Mouse (Mus musculus): ENCODE measurements around the gene Nxf3. TPM values are rescaled to one million over a fixed set of nuclear protein-coding genes. Genes with fewer than 3 reads are reported as not detected.
"Not testable (repeated sequence)": the region's sequence is repeated elsewhere in the genome, so short reads cannot be mapped to it uniquely, and the experiment has no call there.

Nxf3 gene
- polyA plus RNA-seq (2015; fragmentation: Nextera tagmentation; extraction: Ambion mirVana), result not detected in 2 replicates

DNA sequence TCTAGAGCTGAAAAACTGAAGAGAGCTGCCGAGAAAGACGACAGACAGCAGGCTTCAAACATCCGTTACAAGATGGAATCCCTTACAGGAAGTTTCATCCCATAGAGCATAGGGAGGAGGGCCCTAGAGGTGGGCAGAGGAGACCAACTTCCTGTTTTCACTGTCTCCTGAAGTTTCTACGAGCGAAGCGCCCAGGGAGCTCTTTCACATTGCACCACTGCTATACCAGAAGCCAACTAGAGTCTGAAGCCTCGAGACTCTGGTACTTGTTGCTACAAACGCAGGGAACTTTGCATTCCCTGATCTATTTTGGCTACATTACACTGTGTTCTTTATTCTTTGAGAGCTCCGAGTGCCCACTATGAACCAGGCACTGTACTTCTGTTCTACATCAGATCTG lies at the start of gene Nxf3:
TSS of gene Nxf3 (minus strand) at position 101 of the 400 bp plus-strand sequence.
- WGBS, result 77% methylated on average over 9 of the region's 9 CpGs
- no peak within 1 kb of the TSS for H3K4me2 ChIP-seq
- peaks cover 14% of the 10 kb centered on the region; the same call in 1 of the 2 replicates for H3K27me3 ChIP-seq
- no peak within 1 kb of the TSS for H3K9ac ChIP-seq
- no peaks in the 10 kb centered on the region for H3K9me3 ChIP-seq (replicated peaks)
- H3K36me3 ChIP-seq, result no peaks in the 10 kb centered on the region
- no peak for ATAC-seq (replicated peaks; ENCODE audit: low FRiP score)
- no peak within 1 kb of the TSS for H3K27ac ChIP-seq
- H3K4me3 ChIP-seq (replicated peaks), result no peak within 1 kb of the TSS
- no peaks in the 10 kb centered on the region for H3K4me1 ChIP-seq

DNA sequence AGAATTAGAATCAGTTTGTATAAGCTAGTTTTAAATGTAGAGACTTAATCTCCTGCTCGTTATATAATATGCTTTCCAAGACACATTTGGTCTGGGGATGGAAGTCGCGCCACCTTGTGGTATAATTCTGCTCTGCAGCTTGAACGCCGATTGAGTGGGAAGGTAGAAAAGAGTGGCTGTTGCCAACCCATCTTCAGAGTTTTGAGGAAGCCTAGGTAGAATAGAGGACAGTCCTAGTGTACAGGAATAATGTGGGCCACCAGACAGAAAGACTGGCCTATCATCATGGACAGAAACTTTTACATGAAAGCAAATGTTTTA lies 42.6 kb upstream of the Nxf3 start:
- WGBS, result 18% methylated on average over 5 of the region's 5 CpGs
- no peak overlapping the region for H3K4me2 ChIP-seq
- ATAC-seq (replicated peaks; ENCODE audit: low FRiP score), result no peak
- peaks cover 20% of the 10 kb centered on the region for H3K27me3 ChIP-seq
- no peaks in the 10 kb centered on the region for H3K36me3 ChIP-seq
- no peaks in the 10 kb centered on the region for H3K9me3 ChIP-seq (replicated peaks)
- H3K27ac ChIP-seq, result no peak overlapping the region
- H3K9ac ChIP-seq, result no peak overlapping the region
- H3K4me1 ChIP-seq, result no peaks in the 10 kb centered on the region
- H3K4me3 ChIP-seq (replicated peaks), result no peak overlapping the region

DNA sequence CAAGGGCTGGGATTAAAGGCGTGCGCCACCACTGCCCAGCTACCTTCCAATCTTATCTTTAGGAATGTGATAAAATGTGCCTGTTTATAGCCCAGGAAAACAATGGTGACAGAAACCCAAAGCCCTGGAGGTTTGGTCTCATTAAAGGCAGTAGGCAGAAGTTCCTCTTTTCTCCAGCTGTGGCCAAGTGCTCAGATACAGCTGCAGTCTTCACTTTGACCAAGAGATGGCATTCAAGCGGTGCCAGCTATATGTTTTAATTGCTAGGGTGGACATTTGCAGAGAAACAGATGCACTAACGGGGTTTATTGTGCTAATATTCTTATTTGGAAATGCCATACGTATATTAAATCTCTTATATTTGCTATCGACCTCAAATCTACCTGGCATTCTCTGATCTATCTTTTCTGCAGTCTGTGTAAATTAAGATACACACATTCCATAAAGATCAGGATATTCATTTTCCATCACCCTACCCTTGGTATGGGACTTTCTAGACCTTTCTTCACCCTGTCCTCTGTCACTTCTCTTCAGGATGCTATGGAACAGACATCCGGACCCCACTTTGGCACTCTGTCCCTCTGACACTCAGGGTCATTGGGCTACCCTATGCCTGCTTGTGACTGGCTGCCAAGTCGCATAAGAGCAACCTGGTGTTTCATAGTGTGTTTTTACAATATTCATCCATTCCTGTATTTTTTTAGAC lies 42.1 kb upstream of the Nxf3 start:
- Histone ChIP-seq H3K27me3 (peaks cover 20% of the 10 kb centered on the region), H3K36me3 (no peaks in the 10 kb centered on the region), H3K27ac (no peak overlapping the region), H3K4me1 (no peaks in the 10 kb centered on the region), H3K4me2 (no peak overlapping the region), H3K9me3 (replicated peaks) (no peaks in the 10 kb centered on the region), H3K4me3 (replicated peaks) (no peak overlapping the region), H3K9ac (no peak overlapping the region)
- no peak for ATAC-seq (replicated peaks; ENCODE audit: low FRiP score)
- 63% methylated on average over 8 of the region's 8 CpGs for WGBS

DNA sequence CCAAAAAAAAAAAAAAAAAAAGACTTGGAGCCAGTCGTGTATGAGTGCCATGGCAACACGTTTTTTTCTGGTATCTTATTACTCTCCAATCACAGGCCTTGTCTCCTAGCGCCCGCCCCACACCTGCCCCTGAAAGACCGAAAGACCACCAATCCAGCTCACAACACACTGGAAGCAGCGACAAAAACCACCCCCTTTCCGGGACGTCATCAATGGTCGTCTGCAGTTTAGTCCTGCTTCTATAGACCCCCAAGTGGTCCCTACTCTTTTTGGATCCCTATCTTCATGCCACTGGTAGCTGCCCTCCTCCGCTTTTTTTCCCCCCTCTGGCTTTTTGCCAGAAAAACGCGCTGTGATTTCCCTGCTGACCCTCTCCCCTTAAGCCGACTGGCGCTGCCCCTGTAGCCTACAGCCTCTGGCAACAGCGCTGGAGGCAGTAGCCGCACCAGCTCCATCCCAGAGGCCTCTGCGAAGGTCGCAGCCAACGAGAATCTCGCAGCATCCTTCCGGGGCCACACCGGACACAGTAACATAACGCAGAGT lies 30.4 kb upstream of the Nxf3 start:
- H3K9ac ChIP-seq, result no peak overlapping the region
- H3K36me3 ChIP-seq, result no peaks in the 10 kb centered on the region
- 22% methylated on average over 23 of the region's 23 CpGs for WGBS
- H3K27me3 ChIP-seq, result peaks cover 47% of the 10 kb centered on the region
- no peak overlapping the region for H3K27ac ChIP-seq
- H3K4me2 ChIP-seq, result peak overlapping the region; percentile 67
- H3K4me3 ChIP-seq (replicated peaks), result peak overlapping the region; percentile 46
- no peaks in the 10 kb centered on the region for H3K4me1 ChIP-seq
- H3K9me3 ChIP-seq (replicated peaks), result no peaks in the 10 kb centered on the region
- ATAC-seq (replicated peaks; ENCODE audit: low FRiP score), result peak; percentile 98

DNA sequence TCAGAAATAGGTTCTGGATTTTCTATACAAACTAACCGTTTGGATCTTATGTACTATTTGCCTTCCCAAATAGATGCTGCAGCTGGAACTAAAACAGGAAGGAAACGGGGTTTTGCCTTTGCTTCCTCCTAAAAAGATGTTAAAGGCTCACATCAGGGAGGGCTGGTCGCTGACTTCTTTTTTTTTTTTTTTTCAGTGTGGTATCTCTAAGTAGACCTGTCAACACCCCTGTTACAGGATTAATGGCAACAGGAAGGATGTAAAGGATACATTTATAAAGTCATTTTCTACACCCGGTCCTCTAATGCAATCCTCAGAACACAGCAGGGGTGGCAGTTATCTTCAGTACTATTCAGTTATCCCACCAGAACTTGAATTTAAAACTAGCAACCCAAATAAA lies 30.0 kb upstream of the Nxf3 start:
- no peak for ATAC-seq (replicated peaks; ENCODE audit: low FRiP score)
- 45% methylated on average over 4 of the region's 4 CpGs for WGBS
- H3K9ac ChIP-seq, result no peak overlapping the region
- no peaks in the 10 kb centered on the region for H3K4me1 ChIP-seq
- H3K4me3 ChIP-seq (replicated peaks), result peak overlapping the region; percentile 46
- peak overlapping the region; percentile 67 for H3K4me2 ChIP-seq
- H3K9me3 ChIP-seq (replicated peaks), result no peaks in the 10 kb centered on the region
- H3K27me3 ChIP-seq, result peaks cover 50% of the 10 kb centered on the region
- H3K36me3 ChIP-seq, result no peaks in the 10 kb centered on the region
- no peak overlapping the region for H3K27ac ChIP-seq

DNA sequence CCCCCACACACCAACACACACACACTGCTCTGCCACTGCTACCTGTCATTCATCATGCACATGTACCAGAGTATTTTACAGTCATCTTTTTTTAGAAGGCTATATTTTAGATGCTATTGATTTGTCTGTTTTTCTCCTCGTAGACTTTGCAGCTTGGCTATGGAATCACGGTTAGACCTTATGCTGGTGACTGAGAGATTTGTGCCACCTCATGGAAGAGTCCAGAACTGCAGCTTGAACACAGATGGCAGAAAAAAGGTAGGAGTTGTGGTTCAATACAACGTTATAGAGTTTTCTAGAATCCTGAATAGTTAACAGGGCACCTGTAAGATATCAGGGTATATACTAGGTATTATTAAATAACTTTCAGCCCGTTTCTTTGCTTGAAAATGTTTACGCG lies 22.9 kb upstream of the Nxf3 start:
- H3K4me3 ChIP-seq (replicated peaks), result no peak overlapping the region
- 51% methylated on average over 6 of the region's 6 CpGs for WGBS
- no peaks in the 10 kb centered on the region for H3K36me3 ChIP-seq
- peaks cover 54% of the 10 kb centered on the region for H3K27me3 ChIP-seq
- H3K27ac ChIP-seq, result no peak overlapping the region
- no peaks in the 10 kb centered on the region for H3K4me1 ChIP-seq
- no peak overlapping the region for H3K9ac ChIP-seq
- H3K4me2 ChIP-seq, result no peak overlapping the region
- no peak for ATAC-seq (replicated peaks; ENCODE audit: low FRiP score)
- no peaks in the 10 kb centered on the region for H3K9me3 ChIP-seq (replicated peaks)

DNA sequence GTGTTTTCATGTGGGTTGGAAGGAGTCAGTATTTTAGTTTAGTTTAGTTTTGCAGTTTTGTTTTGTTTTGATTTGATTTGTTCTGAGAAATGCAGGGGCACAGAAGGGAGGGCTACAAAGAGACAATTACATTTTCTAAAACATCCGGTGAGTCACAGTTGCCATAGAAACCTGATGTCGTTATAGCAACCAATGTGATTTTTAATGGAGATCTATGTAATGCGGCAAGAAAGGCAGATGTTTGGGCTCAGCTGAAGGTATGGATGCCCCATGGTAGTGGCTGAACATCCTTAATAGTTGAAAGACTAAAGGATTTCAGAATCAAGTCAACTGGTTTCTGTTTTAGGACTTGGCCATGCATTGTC lies 19.7 kb upstream of the Nxf3 start:
- no peak overlapping the region for H3K4me2 ChIP-seq
- H3K4me1 ChIP-seq, result no peaks in the 10 kb centered on the region
- H3K9ac ChIP-seq, result no peak overlapping the region
- H3K27me3 ChIP-seq, result peaks cover 32% of the 10 kb centered on the region
- H3K36me3 ChIP-seq, result no peaks in the 10 kb centered on the region
- no peaks in the 10 kb centered on the region for H3K9me3 ChIP-seq (replicated peaks)
- 76% methylated on average over 3 of the region's 3 CpGs for WGBS
- no peak overlapping the region for H3K27ac ChIP-seq
- H3K4me3 ChIP-seq (replicated peaks), result no peak overlapping the region
- ATAC-seq (replicated peaks; ENCODE audit: low FRiP score), result no peak

DNA sequence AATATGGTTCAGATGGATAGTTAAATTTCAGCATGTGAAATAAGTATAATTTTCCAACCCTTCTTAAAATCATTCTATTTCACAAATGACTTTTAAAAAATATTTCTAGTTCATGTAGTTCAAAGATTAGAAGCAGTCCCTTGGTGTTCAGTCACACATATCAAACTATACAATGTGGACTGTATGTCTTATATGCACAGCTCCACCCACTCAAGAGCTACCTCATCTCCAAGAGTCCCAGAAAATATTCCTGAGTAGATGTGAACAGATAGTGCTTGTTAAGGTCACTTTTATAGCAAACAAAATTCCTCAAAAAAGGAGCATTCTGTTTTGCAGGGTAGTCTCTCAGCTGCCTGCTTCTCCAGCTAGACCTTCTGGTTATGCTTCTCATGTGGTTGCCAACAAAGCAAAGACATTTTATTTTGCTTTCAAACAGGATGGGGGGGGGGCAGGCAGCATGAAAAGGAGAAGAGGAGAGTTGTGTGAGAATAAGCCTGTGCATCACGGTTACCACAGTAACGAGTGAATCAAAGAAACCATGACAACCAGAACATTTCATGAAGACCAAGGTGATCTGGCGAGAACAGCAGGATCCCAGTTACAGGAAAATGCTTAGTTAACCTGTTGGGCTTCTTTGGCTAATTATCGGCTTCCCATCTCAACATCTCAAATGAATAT lies 19.1 kb upstream of the Nxf3 start:
- no peaks in the 10 kb centered on the region for H3K36me3 ChIP-seq
- H3K4me3 ChIP-seq (replicated peaks), result no peak overlapping the region
- H3K9me3 ChIP-seq (replicated peaks), result no peaks in the 10 kb centered on the region
- no peak overlapping the region for H3K27ac ChIP-seq
- no peak overlapping the region for H3K4me2 ChIP-seq
- ATAC-seq (replicated peaks; ENCODE audit: low FRiP score), result no peak
- H3K27me3 ChIP-seq, result peaks cover 27% of the 10 kb centered on the region
- WGBS, result 67% methylated on average over 4 of the region's 4 CpGs
- no peak overlapping the region for H3K9ac ChIP-seq
- no peaks in the 10 kb centered on the region for H3K4me1 ChIP-seq

DNA sequence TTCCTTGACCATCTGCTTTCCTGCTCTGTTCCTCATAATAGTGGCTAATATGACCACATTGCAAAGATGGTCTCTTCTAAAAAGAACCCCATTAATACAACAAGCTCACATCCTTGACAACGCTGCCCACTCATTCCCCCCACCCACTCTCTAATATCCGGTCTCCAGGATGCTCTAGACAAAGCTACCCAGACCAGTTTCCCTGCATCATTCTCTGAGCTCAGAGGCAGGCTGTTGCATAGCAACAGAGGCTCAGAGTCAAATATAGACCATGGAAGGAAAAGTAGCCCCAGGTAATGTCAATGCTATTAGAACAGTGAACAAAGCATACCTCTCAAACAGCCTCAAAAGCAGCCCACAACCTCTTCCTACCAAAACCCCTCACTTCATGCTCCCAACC lies 9.4 kb upstream of the Nxf3 start:
- H3K9me3 ChIP-seq (replicated peaks), result no peaks in the 10 kb centered on the region
- H3K9ac ChIP-seq, result no peak overlapping the region
- peaks cover 23% of the 10 kb centered on the region; the same call in 1 of the 2 replicates for H3K27me3 ChIP-seq
- 56% methylated on average over 2 of the region's 2 CpGs for WGBS
- no peak overlapping the region for H3K27ac ChIP-seq
- H3K4me3 ChIP-seq (replicated peaks), result no peak overlapping the region
- H3K4me1 ChIP-seq, result no peaks in the 10 kb centered on the region
- ATAC-seq (replicated peaks; ENCODE audit: low FRiP score), result no peak
- H3K4me2 ChIP-seq, result no peak overlapping the region
- H3K36me3 ChIP-seq, result no peaks in the 10 kb centered on the region

DNA sequence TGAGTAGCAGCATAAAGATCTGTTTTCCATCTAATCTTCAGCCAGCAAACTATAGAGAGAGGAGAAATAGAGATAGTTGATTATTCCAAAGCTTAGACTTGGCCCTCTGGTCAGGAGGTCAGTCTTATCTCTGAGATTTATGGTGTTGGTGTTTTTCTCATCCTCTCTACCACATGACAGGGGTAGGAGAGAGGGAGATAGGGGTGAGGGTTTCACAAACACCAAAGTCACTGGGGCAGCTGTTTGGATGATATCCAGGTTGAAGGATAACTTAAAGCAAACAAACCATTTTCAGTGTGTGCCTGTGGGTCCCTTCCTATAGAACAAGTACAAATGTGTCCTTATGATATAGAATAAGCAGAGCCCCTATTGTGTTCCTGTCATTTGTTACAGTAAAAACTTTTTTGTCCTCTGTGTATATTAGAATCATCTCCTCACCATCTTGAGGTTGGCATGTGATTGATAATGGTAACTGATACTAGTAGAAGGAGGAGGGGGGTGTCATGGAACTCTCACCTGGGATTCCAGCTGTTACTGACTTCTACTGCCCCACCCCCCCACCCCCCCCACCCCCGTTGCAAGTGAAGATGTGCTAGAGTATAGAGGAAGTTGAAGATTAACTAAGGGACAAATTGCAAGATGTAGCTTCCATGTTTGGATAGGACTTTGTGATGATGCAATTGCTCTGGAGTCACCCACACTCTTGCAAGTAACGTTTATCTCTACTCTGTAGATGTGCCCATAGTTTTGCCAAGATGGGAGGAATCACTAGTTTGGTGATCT lies 7.6 kb upstream of the Nxf3 start:
- Histone ChIP-seq H3K27ac (no peak overlapping the region), H3K4me1 (no peaks in the 10 kb centered on the region), H3K4me2 (no peak overlapping the region), H3K9ac (no peak overlapping the region), H3K27me3 (peaks cover 19% of the 10 kb centered on the region; the same call in 1 of the 2 replicates), H3K4me3 (replicated peaks) (no peak overlapping the region), H3K36me3 (no peaks in the 10 kb centered on the region), H3K9me3 (replicated peaks) (no peaks in the 10 kb centered on the region)
- ATAC-seq (replicated peaks; ENCODE audit: low FRiP score), result no peak
- WGBS, result 24% methylated on average over 2 of the region's 2 CpGs

DNA sequence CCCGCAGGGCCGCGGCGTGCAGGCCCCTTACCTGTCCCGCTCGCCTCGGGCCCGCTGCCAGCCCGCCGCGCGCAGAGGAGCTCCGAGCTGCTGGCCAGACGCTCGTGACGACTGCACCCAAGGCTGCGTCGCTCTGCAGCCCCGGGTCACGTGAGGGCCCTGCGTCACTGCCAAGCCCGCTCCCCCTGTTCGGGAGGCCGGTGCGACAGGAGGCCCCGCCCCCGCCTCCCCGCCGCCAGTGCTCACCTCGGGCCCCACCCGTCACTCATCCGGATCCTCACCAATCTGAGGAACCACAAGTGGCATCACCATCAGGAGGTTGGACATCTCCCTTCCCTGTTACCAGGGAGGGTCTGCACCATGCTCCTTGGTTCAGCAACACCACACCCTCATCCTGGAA lies 17.0 kb downstream of the Nxf3 start, which contains the start of gene Bex2:
TSS of gene Bex2 (minus strand) at position 217 of the 400 bp plus-strand sequence.
- peak within 1 kb of the TSS; percentile 54 for H3K4me2 ChIP-seq
- not testable (repeated sequence) for H3K4me1 ChIP-seq; H3K27ac ChIP-seq; H3K36me3 ChIP-seq; H3K9me3 ChIP-seq (replicated peaks); H3K9ac ChIP-seq
- ATAC-seq (replicated peaks; ENCODE audit: low FRiP score), result peak; percentile 97
- 28% methylated on average over 11 of the region's 32 CpGs for WGBS
- peak within 1 kb of the TSS; percentile 41 for H3K4me3 ChIP-seq (replicated peaks)
- H3K27me3 ChIP-seq, result peaks cover 23% of the 10 kb centered on the region
